Comparison of ENCODE assay signal across 1 mouse cellular context in genomic region chr11:120378611-120379540, GRCm38 (mm10).
TF ChIP-seq lines count a peak whose summit lies in the region.

Gene Faap100 (minus strand): TSS chr11:120378764.

TF ChIP-seq in MEL, 35 proteins besides CTCF, POLR2A, EP300 and RAD21 (continued from another document):
- TF ChIP-seq NRF1 (IDR thresholded peaks at IDR 0.05; ENCODE audit: insufficient read depth, low read depth, low read length, poor library complexity, severe bottlenecking): 0 out of 2 replicates have a peak, but pooled peaks have one; percentile 41
- TF ChIP-seq TCF12 (IDR thresholded peaks at IDR 0.05; ENCODE audit: low read depth, low read length): peak; percentile 67
- TF ChIP-seq RCOR1 (IDR thresholded peaks at IDR 0.05; ENCODE audit: low read depth, low read length): peak; percentile 35; the same call in 1 of the 2 replicates
- peak; percentile 27; the same call in 1 of the 2 replicates for TF ChIP-seq MEF2A (IDR thresholded peaks at IDR 0.05; ENCODE audit: extremely low read depth, insufficient replicate concordance, low read depth, low read length, poor library complexity, severe bottlenecking)
- TF ChIP-seq ZC3H11A (IDR thresholded peaks at IDR 0.05; ENCODE audit: low read depth, low read length): 0 out of 2 replicates have a peak, but pooled peaks have one; percentile 21
- TF ChIP-seq SMC3 (IDR thresholded peaks at IDR 0.05; ENCODE audit: low read depth, low read length): peak; percentile 48
TF ChIP-seq in MEL: peak in this region for 26.
